Mouse (Mus musculus) heart, embryonic 14.5 days (tissue): ENCODE data around the gene Gm37240. TPM values are rescaled to one million over a fixed set of nuclear protein-coding genes. Genes with fewer than 3 reads are reported as not detected.

ENCODE experiments used
- ATAC-seq: fragments of 200-750 bp; cut with Nextera tagmentation; 2 replicates; pipeline ENCODE4 v1.8.0; 2017; ENCODE audit warnings: low read depth, moderate TSS enrichment; ENCODE audit not compliant: insufficient number of reproducible peaks, insufficient read depth, low FRiP score
- H3K27ac ChIP-seq, 2 experiments: fragments of 200-500 bp in 1 of 2; fragments of 300-500 bp in 1 of 2; sonication (generic) in 1 of 2; replicated peaks in 1 of 2; 2 replicates each; pipeline ENCODE4 v1.5.1; 2012 to 2014; ENCODE audit warnings: low read depth in 2 of 2, low read length in 2 of 2, control low read depth in 1 of 2, mild to moderate bottlenecking in 1 of 2, mixed read lengths in 1 of 2; ENCODE audit not compliant: control insufficient read depth in 1 of 2, insufficient read depth in 1 of 2
- H3K27me3 ChIP-seq: fragments of 300-500 bp; sonication (generic); 2 replicates; pipeline ENCODE4 v1.6.1; 2014; ENCODE audit warnings: mild to moderate bottlenecking, low read length, control low read depth; ENCODE audit not compliant: control insufficient read depth, insufficient read depth
- H3K36me3 ChIP-seq: fragments of 300-500 bp; sonication (generic); 2 replicates; pipeline ENCODE4 v1.6.1; 2014; ENCODE audit warnings: mild to moderate bottlenecking, control low read depth, low read length, mixed read lengths; ENCODE audit not compliant: control insufficient read depth, insufficient read depth
- H3K4me1 ChIP-seq, 2 experiments: fragments of 200-500 bp in 1 of 2; fragments of 300-500 bp in 1 of 2; sonication (generic) in 1 of 2; 2 replicates each; pipeline ENCODE4 v1.6.1; 2012 to 2014; ENCODE audit warnings: low read length in 2 of 2, control low read depth in 1 of 2, mixed read lengths in 1 of 2; ENCODE audit not compliant: control insufficient read depth in 2 of 2, insufficient read depth in 2 of 2
- H3K4me2 ChIP-seq: fragments of 300-500 bp; sonication (generic); 2 replicates; pipeline ENCODE4 v1.6.1; 2014; ENCODE audit warnings: mild to moderate bottlenecking, low read length
- H3K4me3 ChIP-seq, 2 experiments: fragments of 200-500 bp in 1 of 2; fragments of 300-500 bp in 1 of 2; sonication (generic) in 1 of 2; 2 replicates each; pipeline ENCODE4 v1.5.1; 2012 to 2014; ENCODE audit warnings: low read length in 2 of 2, mild to moderate bottlenecking in 2 of 2, control low read depth in 1 of 2, low read depth in 1 of 2, moderate library complexity in 1 of 2; ENCODE audit not compliant: control insufficient read depth in 1 of 2, insufficient read depth in 1 of 2
- H3K9ac ChIP-seq: fragments of 300-500 bp; sonication (generic); 2 replicates; pipeline ENCODE4 v1.6.1; 2014; ENCODE audit warnings: mild to moderate bottlenecking, low read length
- H3K9me3 ChIP-seq: fragments of 300-500 bp; sonication (generic); 2 replicates; pipeline ENCODE4 v1.6.1; 2016; ENCODE audit warnings: low read length, control low read depth; ENCODE audit not compliant: control insufficient read depth
- WGBS: fragments of 180-500 bp; shearing (Covaris S2); extraction: QIAGEN DNeasy Blood & Tissue Kit; methylation state at CpG from one replicate; pipeline ENCODE4 v1.1.7; 2014; 5-methylcytosine and 5-hydroxymethylcytosine counted together
- polyA plus RNA-seq: library from polyadenylated mRNA; unstranded; fragments of >200 nt; fragmentation: Nextera tagmentation; extraction: Ambion mirVana; gene quantifications from 2 replicates; pipeline ENCODE4 v1.2.1, GENCODE M21; 2014

Gm37240 gene
- polyA plus RNA-seq, 1 experiment from 2014 or later: 12.3 TPM

- no peak overlapping the region for H3K4me3 ChIP-seq
- H3K36me3 ChIP-seq: no peaks in the 10 kb centered on the region
- H3K9me3 ChIP-seq: no peaks in the 10 kb centered on the region
- H3K4me1 ChIP-seq: no peaks in the 10 kb centered on the region
- ATAC-seq: no peak
- no peak overlapping the region for H3K9ac ChIP-seq
- 59% methylated on average over 2 of the region's 2 CpGs for WGBS
- H3K4me2 ChIP-seq: no peak overlapping the region
- no peaks in the 10 kb centered on the region for H3K27me3 ChIP-seq
- H3K27ac ChIP-seq: no peak overlapping the region
Measured at GRCm38 (mm10) chr3:85725110-85725509, 162.2 kb downstream of the Gm37240 start.

- WGBS: 84% methylated on average over 6 of the region's 6 CpGs
- Histone ChIP-seq H3K9me3 (no peaks in the 10 kb centered on the region), H3K4me1 (no peaks in the 10 kb centered on the region)
Measured at GRCm38 (mm10) chr3:85722581-85722980, 164.7 kb downstream of the Gm37240 start.

GRCm38 (mm10) chr3:85715764-85716297, 171.5 kb downstream of the Gm37240 start:
- no peak for ATAC-seq
- H3K9ac ChIP-seq: no peak overlapping the region
- peaks cover 0 to under 1% of the 10 kb centered on the region in 2 experiments; a peak in 1 of 4 replicates for H3K4me1 ChIP-seq
- 63% methylated on average over 4 of the region's 4 CpGs for WGBS
- no peaks in the 10 kb centered on the region for H3K9me3 ChIP-seq
- H3K27me3 ChIP-seq: no peaks in the 10 kb centered on the region
- H3K4me2 ChIP-seq: no peak overlapping the region
- H3K4me3 ChIP-seq: no peak overlapping the region
- H3K36me3 ChIP-seq: no peaks in the 10 kb centered on the region
- no peak overlapping the region for H3K27ac ChIP-seq

More at GRCm38 (mm10) chr3:85722581-85722980, 164.7 kb downstream of the Gm37240 start:
- Histone ChIP-seq H3K4me3 (no peak overlapping the region), H3K36me3 (no peaks in the 10 kb centered on the region), H3K9ac (no peak overlapping the region), H3K27ac (no peak overlapping the region), H3K27me3 (no peaks in the 10 kb centered on the region), H3K4me2 (no peak overlapping the region)
- ATAC-seq: no peak

GRCm38 (mm10) chr3:85713936-85714709, 173.2 kb downstream of the Gm37240 start:
- peaks cover 0 to 3% of the 10 kb centered on the region in 2 experiments; a peak in 1 of 4 replicates for H3K4me1 ChIP-seq
- no peak overlapping the region for H3K4me2 ChIP-seq
- no peaks in the 10 kb centered on the region for H3K27me3 ChIP-seq
- no peak overlapping the region for H3K4me3 ChIP-seq
- no peaks in the 10 kb centered on the region for H3K36me3 ChIP-seq
- H3K27ac ChIP-seq: no peak overlapping the region
- 63% methylated on average over 7 of the region's 7 CpGs for WGBS
- no peak for ATAC-seq
- H3K9me3 ChIP-seq: no peaks in the 10 kb centered on the region
- H3K9ac ChIP-seq: no peak overlapping the region

- H3K27ac ChIP-seq: no peak overlapping the region
- no peak overlapping the region for H3K4me2 ChIP-seq
- H3K27me3 ChIP-seq: no peaks in the 10 kb centered on the region
- H3K36me3 ChIP-seq: no peaks in the 10 kb centered on the region
- peaks cover 0 to 3% of the 10 kb centered on the region in 2 experiments; a peak in 1 of 4 replicates for H3K4me1 ChIP-seq
- 10% methylated on average over 8 of the region's 8 CpGs for WGBS
- H3K4me3 ChIP-seq: no peak overlapping the region
- H3K9ac ChIP-seq: no peak overlapping the region
- H3K9me3 ChIP-seq: no peaks in the 10 kb centered on the region
- no peak for ATAC-seq
Measured at GRCm38 (mm10) chr3:85710695-85711094, 176.6 kb downstream of the Gm37240 start.

GRCm38 (mm10) chr3:85707421-85707820, 179.9 kb downstream of the Gm37240 start:
- no peak overlapping the region for H3K9ac ChIP-seq
- WGBS: 43% methylated on average over 7 of the region's 7 CpGs
- H3K27me3 ChIP-seq: no peaks in the 10 kb centered on the region
- no peak overlapping the region for H3K27ac ChIP-seq
- no peaks in the 10 kb centered on the region for H3K36me3 ChIP-seq
- no peak for ATAC-seq
- no peak overlapping the region for H3K4me3 ChIP-seq
- H3K4me1 ChIP-seq: peaks cover 0 to 9% of the 10 kb centered on the region in 2 experiments; a peak in 3 of 4 replicates
- H3K9me3 ChIP-seq: no peaks in the 10 kb centered on the region
- no peak overlapping the region for H3K4me2 ChIP-seq

- H3K27ac ChIP-seq: peak overlapping the region; percentile 6 to 48; a peak in 1 of 4 replicates
- no peaks in the 10 kb centered on the region for H3K27me3 ChIP-seq
- H3K9ac ChIP-seq: no peak overlapping the region
- peak; percentile 39; the same call in 1 of the 2 replicates for ATAC-seq
- H3K36me3 ChIP-seq: no peaks in the 10 kb centered on the region
- no peak overlapping the region for H3K4me3 ChIP-seq
- WGBS: 51% methylated on average over 6 of the region's 6 CpGs
- H3K4me1 ChIP-seq: peaks cover 0 to 6% of the 10 kb centered on the region in 2 experiments; a peak in 2 of 4 replicates
- no peak overlapping the region for H3K4me2 ChIP-seq
- H3K9me3 ChIP-seq: no peaks in the 10 kb centered on the region
Measured at GRCm38 (mm10) chr3:85703141-85703882, 184.0 kb downstream of the Gm37240 start.
